Mouse (Mus musculus): ENCODE results near the gene Kcnj5.

- no peak for TF ChIP-seq GATA1 (IDR thresholded peaks at IDR 0.05; ENCODE audit: borderline replicate concordance, low read length)
- TF ChIP-seq CTCF (IDR thresholded peaks at IDR 0.05; ENCODE audit: low read depth, low read length), result no peak
- no peak for TF ChIP-seq GATA2 (IDR thresholded peaks at IDR 0.05; ENCODE audit: borderline replicate concordance, low read depth, low read length)
- no peak for TF ChIP-seq POLR2AphosphoS5 (IDR thresholded peaks at IDR 0.05; ENCODE audit: insufficient replicate concordance, low read depth, low read length)
- TF ChIP-seq TAL1 (conservative IDR thresholded peaks at IDR 0.05; ENCODE audit: low read depth, low read length), result no peak
These were observed 31.9 kb upstream of the Kcnj5 start for GRCm38 (mm10) chr9:32376031-32376430.
